Mouse (Mus musculus): ENCODE measurements at regions not wholly inside any gene's neighbourhood (a gene's known extent, or its start where the extent isn't known, plus 50 kb on each side); places are given as distances from the start of the nearest gene placed in this dataset.

DNA sequence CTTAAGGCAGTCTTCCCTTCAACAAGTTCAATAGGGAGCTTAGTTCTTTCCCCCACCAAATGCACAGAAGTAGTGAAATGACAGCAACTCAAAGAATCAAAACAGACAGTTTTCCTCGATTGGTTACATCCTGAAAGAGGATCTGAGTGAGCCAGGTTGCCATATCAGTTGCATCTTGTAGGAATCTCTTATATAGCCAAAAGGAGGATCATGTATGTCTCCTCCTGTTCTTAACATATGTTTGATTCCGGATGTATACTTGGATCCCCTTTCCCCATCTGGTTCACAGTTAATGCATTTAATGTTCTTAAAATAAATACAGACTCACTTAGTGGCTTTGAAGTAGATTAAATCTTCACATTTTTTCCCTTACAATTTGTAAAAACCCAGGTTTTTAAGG is 1224.0 kb upstream of the Flrt2 start:
- DNase-seq (ENCODE audit: low read depth, low spot score): no peak

DNA sequence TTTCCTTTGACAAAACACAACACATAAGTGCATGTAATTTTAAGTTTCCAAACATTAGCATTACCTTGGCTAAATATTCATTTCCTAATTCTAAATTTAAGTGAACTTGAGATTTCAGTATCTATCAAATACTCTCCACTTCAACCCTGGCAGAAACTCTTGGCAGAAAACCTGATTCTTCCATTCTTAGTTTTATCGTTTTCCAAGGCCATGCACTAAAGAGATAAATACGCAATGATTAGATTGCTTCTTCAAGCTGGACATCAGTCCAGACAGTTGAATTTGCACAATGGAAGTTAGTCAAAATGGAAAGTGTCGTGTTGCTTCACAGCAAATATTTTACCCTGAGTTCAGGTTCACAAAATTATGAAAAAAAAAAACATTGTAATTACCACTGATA is 1223.4 kb upstream of the Flrt2 start:
- DNase-seq (ENCODE audit: low read depth, low spot score): no peak

DNA sequence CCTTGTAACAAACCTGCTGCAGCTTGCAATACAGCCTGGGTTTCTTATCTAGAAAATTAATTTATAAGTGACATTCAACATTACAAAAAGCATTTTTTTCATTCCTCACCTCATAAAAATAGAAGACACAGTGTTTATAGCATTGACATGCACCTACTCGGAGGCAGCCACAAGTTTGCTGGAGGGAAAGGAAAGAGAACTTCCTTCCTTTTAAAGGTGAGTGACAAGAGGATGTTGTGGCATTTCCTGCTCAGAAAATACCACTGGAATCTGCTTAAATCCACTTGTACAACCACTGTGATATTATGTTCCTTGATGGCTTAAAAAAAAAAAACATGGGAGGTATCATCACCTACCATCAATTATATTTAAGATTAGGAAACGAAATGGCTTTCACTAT is 1222.2 kb upstream of the Flrt2 start:
- DNase-seq (ENCODE audit: low read depth, low spot score): no peak

DNA sequence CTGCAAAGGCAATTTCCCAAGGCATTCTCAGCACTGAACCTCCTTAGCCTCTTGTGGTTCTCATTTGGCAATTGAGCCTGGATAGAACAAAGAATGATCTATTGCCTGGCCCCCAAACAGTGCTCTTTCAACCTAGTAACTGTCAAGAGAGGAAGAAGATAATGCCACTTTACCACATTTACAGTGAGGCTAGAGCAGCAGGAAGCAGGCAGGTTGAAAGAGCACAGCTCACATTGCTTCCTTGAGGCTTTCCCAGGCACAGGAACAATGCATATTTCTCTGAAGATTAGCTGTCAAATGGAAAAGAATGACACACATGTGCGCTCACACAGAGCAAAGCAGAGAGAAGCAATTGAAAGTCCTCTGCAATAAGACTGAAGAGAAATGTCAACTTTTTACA is 1221.0 kb upstream of the Flrt2 start:
- DNase-seq (ENCODE audit: low read depth, low spot score): no peak

DNA sequence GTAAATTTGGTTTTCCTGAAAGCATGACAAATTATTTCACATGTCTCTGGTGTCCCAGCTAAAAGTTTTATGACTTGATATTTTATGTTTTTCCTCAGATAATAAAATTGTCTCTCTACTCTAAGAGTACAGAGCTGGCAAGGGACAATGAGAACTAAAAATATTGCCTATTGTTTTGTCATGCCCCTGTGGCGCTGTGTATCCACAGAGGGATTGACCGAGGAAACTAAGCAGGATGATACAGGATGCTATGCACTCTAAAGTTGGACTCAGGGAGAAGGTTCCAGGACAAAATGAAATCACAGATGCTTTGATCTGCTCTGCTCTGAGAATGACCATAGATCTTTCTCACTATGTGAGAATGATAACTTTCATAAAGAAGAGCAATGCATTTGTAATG is 1203.3 kb upstream of the Flrt2 start:
- no peak for DNase-seq (ENCODE audit: low read depth, low spot score)

DNA sequence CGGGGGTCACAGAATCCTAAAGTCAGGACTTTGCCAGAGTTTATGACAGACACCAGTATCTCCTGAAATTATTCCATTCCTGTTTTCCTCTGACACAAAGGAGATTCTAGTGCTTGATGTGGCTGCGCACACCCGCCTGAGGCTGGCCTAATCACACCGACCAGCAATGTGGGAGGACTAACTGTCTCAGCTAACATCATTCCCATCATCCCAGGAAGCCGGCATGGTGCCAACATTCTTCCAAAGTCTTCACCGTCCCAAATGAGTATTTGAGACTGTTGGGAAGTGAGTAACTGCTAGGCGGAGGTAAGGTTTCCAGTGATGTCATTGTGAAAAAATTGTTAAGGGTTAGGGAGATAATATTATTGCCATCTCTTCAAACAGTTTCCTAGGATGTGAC is 1183.9 kb upstream of the Flrt2 start:
- DNase-seq (ENCODE audit: low read depth, low spot score): no peak

DNA sequence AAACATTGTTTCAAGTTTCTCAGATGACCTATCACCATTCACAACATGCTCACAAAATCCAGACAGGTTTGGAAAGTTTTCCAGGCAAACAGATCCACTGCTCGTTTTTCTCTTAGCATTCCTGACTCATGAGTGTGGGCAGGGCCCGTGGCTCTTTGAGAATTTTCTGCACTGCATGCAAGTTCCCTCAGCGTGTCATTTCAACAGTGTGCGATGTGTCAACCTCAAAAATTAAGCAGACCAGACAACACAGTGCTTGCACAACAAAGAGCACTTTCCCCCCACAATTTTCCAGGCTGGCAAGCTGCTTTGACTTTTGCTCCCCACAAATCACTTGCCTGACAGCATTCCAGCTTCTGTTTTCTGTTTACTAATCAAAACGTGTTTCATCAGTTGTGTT is 1182.2 kb upstream of the Flrt2 start:
- no peak for DNase-seq (ENCODE audit: low read depth, low spot score)

DNA sequence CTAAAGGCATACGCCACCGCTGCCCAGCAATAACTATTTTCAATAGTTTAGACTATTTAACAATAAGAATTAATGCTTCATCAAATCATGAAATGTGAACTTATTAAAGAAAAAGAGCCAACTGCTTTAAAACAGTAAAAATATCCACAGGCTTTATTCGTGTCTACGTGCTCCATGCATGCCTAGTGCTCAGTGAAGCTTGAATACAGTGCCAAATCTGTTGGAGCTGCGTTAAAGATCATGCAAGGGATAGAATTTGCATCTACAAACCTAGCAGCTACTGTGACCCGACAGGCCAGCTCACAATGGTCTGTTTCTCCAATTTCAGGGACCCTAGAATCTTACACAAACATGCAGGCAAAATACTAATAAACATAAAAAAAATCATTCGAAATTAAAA is 1147.3 kb upstream of the Flrt2 start:
- no peak for DNase-seq (ENCODE audit: low read depth, low spot score)

DNA sequence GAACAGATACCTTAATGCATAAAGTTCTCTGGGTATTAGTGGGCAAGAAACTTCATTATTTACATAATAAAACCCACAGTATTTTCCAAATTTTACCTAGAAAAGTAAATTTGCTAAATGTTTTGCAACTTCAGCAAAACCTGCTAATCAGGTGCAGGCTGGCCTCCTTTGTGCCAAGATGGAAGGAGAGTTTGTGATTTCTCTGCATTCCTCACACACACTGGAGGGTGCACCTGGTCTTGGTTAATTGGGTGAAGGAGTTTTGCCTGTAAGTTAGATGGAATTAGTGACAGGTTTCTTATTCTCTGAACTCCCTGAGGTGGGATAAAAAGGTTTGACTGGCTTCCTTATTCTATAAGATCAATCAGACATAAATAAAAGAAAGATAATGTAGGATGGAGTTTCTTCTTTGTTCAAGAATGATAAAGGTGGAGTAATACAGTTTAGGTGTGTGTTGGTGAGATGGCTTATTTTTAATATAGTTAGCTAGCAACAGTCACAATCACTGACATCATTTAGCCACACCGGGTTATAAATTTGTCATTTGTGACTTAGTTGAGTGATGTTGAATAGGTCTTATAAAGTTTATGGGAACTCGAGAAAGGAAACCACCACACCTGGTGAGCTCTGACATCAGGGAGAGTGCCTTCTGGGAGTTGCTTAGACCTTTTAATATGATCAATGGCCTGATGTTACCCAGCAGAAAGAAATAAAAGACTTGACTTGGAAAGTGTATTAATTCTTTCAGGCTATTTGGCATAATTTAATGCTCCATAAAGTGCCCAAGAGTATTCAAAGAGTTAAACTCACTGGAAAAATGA is 1131.4 kb upstream of the Flrt2 start:
- no peak for DNase-seq (ENCODE audit: low read depth, low spot score)

DNA sequence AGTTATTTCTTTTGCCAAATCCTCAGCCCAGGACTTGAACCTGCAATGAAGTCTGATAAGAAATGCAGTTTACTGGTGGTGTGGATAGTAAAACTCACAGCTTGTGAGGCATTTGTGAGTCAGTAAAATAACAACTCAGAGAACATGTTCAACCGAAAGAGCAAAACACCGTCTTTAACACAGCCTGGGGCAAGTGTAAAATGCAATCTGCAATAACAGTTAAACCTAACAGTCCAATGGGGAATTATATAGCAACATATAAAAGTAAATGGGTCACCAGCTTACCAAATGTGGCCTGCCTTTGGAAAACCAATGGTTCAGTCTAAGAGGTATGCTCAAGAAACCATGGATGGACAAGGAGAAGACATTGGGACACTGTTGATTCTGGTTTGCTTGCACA is 1117.0 kb upstream of the Flrt2 start:
- DNase-seq (ENCODE audit: low read depth, low spot score): no peak

DNA sequence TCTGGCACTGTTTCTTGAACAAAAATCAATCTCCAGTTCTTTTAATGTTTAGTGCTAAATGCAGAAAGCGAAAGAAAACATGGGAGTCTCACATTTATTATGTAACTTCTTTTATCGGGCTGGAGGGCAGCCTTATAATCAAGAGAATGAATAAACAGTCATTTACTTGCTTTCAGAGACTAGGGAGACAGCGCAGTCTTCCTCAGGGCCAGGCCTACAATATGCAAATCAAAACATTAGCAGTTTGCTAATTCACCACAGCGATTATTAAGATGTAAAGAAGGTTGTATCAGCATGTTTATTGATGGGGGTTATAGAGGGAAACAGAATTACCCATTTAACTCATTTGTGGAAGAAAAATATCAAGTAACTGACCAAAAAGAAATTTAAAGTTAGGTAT is 1111.7 kb upstream of the Flrt2 start:
- no peak for DNase-seq (ENCODE audit: low read depth, low spot score)

DNA sequence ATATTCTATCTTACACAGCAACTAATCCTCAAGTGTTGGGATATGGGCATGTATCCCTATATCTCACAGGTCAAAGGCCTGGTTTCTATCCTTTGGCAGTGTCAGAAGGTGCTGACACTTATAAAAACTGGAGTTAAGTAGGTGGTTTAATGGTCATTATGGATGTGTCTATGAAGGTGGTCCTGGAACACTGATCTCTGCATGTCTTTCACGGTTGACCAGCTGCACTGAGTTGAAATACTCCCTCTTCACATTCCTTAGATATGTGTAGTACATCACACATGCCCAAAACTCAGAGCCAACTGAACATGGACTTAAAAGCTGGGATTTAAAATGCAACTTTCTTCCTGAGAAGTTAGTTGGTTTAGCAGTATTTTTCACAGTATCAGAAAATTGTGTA is 1107.7 kb upstream of the Flrt2 start:
- no peak for DNase-seq (ENCODE audit: low read depth, low spot score)

DNA sequence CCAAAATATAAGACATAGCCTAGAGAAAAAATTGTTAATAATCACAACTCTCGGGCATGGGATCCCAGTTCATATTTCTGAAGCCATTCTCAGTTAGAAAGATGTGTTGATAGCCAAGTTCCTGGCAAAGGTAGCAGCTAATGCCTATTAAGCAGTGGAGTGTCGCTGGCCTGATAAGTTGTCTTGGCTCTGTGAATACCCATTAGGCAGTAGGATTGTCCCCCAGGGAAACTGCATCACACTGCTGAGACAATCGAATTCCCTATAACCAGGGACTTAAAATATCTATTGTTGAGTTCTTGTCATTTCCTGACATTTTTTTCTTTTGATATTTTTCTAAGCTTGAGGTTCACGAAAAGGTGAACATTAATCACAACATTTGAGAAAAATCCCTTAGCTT is 1105.0 kb upstream of the Flrt2 start:
- DNase-seq (ENCODE audit: low read depth, low spot score): no peak

DNA sequence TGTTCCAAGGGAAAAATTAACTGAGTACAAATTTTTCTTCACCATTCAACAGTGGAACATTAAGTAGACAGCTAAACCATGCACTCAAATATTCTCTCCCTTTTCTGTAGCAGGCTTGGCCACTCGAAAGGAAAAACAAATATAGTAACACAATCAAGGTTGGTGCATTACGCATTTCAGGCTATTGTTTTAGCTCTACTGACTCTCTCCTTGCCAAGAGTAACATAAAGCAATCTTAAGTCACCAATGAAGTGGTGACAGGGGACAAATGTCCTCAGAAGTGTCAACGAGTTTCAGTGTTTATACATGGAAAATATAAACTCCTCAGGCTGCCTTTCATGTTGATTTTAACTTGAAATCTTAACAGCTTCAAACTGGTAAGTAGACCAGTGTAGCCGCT is 1103.4 kb upstream of the Flrt2 start:
- no peak for DNase-seq (ENCODE audit: low read depth, low spot score)

DNA sequence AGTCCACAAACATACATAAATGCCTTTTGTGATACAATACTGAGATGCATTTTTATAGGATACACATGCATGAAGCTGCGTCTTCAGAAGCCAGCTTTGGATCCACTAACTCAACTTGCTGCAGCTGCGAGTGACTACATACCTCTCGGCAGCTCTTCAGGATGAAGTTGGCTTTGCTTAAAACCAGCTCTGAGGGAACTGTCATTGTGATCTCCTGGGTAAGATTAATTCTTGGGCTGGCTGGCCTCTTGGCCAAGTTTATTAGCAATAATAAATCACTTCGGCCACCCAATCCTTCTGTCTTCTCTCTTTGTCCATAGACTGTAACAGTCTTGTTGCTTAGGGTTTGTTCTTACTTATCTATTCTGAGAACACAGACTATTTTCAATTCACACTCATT is 1103.0 kb upstream of the Flrt2 start:
- DNase-seq (ENCODE audit: low read depth, low spot score): no peak

DNA sequence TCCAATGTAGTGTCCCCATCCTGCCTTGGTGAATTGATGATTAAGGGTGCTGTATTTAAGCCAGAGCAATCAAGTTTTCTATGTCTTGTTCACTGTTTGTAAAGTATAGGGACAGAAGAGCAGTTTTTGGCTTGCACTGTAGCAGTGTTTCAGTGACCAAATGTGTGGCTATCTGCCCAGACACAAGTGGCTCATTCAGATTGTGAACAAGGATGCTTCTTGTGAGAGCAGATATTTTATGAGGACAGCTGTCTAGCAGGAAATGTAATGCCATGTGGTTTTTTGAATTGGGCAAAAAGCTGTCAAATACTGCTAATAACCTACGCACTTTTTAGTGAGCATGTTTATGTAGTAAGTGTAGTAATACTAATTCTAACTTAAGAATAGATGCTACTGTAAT is 1086.5 kb upstream of the Flrt2 start:
- no peak for DNase-seq (ENCODE audit: low read depth, low spot score)

DNA sequence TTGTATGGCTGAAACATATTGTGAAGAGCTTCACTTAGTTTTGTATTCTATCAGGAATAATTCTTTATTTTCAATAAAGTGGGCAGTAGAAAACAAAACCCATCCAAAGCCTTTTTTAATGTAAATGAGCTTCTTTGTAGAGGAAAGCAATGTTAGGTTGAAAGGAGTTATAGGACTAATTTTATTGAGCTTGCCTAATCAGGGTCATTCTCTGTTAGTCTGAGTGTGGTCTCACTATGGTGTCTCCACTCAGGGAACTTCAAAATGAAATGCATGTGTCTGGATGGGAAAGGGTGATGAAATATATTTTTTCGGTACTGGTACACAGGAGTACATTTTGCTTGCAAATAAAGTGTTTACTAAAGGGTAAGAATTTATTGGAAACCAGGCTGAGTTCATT is 1055.5 kb upstream of the Flrt2 start:
- DNase-seq (ENCODE audit: low read depth, low spot score): no peak

DNA sequence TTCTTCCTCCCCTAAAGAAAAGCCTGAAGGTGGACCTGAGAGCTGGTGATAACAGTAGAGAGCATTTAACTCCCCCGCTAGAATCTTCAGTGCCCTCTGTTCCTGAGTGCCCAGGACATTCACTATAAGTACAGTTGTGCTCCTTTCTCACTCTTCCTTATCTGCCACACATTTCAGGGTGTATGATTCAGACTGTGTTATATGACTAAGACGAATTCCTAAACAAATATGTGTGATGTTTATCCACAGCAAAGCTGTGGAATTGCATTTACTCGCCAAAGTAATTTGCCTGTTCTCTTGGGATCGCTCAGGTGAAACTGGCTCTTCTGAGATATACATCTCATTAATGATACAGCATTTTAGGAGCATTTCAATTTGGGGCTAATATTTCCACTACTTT is 1051.9 kb upstream of the Flrt2 start:
- no peak for DNase-seq (ENCODE audit: low read depth, low spot score)

DNA sequence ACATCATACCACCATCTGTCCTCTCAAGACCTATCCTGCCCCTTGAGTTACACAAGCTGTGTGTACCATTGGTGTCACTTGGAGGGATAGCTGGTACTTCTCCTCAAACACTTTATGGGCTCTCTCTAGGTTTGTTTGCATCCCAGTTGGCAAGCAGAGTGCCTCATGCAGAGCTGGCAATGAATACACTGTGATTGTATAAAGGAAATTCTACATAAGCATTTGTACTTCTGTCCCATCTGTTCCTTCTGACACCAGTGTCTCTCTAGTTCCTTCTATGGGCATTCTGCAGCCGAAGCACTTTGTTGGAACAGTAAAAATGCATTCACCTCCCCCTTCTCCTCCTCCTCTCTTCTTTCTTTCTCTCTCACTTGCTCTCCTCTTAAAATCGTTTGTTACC is 1046.7 kb upstream of the Flrt2 start:
- no peak for DNase-seq (ENCODE audit: low read depth, low spot score)

DNA sequence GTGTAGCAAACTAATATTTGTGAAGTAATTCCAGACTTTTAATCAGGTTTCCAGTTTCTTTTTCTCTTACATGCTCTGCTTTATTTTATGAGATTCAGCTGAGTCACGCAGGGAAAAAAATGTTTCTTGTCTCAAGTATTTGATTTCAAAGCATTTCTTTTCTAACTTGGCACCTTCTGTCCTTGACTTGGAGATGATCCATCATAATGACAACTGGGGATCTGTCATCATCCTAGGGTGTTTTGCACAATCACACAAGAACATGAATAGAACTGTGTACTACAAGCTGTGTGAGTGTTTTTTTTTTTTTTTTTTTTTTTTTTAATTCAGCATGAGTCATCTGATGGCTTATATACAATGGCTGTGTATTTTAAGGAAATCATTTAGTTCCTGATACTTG is 1022.0 kb upstream of the Flrt2 start:
- DNase-seq (ENCODE audit: low read depth, low spot score): no peak

DNA sequence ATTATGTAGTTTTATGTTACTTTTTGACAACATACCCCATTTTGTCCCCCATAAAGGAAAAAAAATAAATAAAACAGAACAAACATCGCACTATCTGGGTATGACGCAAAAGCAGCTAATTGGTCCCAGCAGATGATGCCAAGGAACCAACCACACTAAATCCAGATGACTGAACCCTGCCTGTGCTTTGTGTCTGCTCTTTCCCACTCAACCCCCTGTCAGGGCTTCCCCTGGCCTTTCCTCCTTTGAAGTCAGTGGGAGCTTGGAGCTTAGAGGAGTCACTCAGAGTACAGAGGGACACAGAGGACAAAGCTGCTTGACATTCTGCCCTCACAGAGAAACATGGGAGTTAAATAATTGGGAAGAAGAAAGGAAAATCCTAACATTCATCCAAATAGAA is 1017.1 kb upstream of the Flrt2 start:
- no peak for DNase-seq (ENCODE audit: low read depth, low spot score)

DNA sequence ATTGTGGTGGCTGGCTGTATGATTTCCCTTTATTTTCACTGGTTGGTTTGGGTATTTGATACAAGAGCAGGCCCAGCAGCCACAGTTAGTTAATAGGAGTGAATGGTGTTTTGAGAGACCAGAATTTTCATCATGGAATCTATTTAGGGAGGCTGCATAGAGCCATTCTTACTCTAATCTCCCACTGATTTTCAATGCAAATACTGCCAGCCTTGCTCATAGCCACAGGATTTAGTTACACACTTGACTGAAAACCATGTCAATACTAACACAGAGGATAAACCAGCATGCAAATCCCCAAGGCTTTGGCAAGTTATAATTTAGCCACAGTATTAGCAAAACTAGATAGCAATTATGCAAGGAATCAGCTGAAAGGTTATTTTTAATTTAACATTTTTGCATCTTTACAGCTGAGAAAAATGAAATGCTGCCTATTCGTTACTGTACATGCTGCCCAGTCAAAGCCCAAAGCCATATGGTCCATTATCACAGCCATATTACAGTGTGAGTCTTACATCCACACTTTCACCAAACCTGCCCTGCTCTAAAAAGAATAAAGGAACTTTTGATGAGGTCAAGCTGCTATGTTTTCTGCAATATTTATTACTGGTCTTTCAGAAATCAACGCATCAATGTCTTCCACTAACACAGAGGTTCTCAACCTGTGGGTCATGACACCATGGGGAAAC is 1000.5 kb upstream of the Flrt2 start:
- DNase-seq (ENCODE audit: low read depth, low spot score): no peak

DNA sequence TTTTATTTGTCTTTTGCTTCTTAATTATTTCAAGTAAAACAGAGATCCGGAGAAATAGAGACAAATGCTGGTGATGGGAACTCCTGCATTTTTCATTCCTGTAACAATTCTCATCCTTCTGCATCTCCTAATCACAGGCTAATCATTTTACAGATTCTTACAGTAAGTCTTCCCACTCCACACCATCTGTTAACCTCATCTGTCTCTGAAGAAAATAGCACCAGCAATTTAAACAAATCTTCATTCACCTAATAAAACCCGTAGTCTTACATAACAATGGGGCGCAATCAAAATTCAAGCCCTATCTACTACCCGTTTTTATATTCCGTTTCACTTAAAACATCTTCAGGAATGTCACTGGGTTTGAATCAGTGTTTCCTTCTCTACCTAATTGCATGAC is 960.6 kb upstream of the Flrt2 start:
- DNase-seq (ENCODE audit: low read depth, low spot score): no peak

DNA sequence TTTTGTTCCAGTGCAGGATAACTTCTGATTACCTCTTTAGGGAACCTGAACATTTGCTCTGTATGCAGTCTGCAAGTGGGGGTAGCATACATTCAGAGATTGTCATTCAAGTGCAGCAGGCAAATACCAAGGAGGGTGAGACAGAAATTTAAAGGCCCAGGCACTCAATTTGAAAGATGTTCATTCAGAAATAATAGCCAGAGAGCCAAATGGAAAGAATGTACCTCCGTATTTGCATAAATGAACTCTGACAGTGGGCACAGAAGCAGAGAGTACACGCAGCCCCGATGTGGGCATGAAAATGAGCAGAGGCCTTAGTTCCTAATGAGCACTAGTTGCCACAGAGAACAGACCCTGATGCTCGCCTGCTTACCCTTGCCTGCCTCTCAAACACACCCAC is 958.8 kb upstream of the Flrt2 start:
- DNase-seq (ENCODE audit: low read depth, low spot score): no peak

Measured in ES-CJ7 (cell line).